ENCODE assay signal across 8 mouse cellular contexts in genomic region chr10:128804271-128805091, GRCm38 (mm10). TPM values are rescaled to one million over a fixed set of nuclear protein-coding genes. Genes with fewer than 3 reads are reported as not detected.
DNase-seq lines count a peak whose midpoint lies in the region; ATAC-seq lines count a peak whose summit lies in the region.

Gene Tmem198b (minus strand): TSS chr10:128804370.

- H3K36me3 ChIP-seq in forebrain, embryonic 11.5 days (ENCODE audit: control insufficient read depth, insufficient read depth, low read length), result no peaks in the 10 kb centered on the region; the same call in 1 of the 2 replicates
- H3K36me3 ChIP-seq in heart, embryonic 15.5 days, result peaks cover 25% of the 10 kb centered on the region; the same call in 1 of the 2 replicates
- H3K36me3 ChIP-seq in liver, embryonic 13.5 days, result peaks cover 21% of the 10 kb centered on the region

- peak within 1 kb of the TSS; percentile 91 for H3K9ac ChIP-seq in forebrain, embryonic 11.5 days (ENCODE audit: low read length)
- peak within 1 kb of the TSS; percentile 85 for H3K9ac ChIP-seq in heart, embryonic 15.5 days
- H3K9ac ChIP-seq in liver, embryonic 13.5 days, result peak within 1 kb of the TSS; percentile 87

- no peaks in the 10 kb centered on the region for H3K27me3 ChIP-seq in forebrain, embryonic 11.5 days (ENCODE audit: control insufficient read depth, insufficient read depth, low read length)
- H3K27me3 ChIP-seq in heart, embryonic 15.5 days, result no peaks in the 10 kb centered on the region
- H3K27me3 ChIP-seq in liver, embryonic 13.5 days, result peaks cover 7% of the 10 kb centered on the region

- H3K4me2 ChIP-seq in forebrain, embryonic 11.5 days (ENCODE audit: low read depth, low read length, severe bottlenecking), result peak within 1 kb of the TSS; percentile 65
- H3K4me2 ChIP-seq in heart, embryonic 15.5 days, result peak within 1 kb of the TSS; percentile 93
- peak within 1 kb of the TSS; percentile 95 for H3K4me2 ChIP-seq in liver, embryonic 13.5 days

- H3K27ac ChIP-seq in forebrain, embryonic 11.5 days (ENCODE audit: low read depth, low read length), result peak within 1 kb of the TSS; percentile 89
- H3K27ac ChIP-seq in heart, embryonic 15.5 days, result peak within 1 kb of the TSS; percentile 99
- peak within 1 kb of the TSS; percentile 90 for H3K27ac ChIP-seq in liver, embryonic 13.5 days

- H3K4me1 ChIP-seq in forebrain, embryonic 11.5 days (replicated peaks; ENCODE audit: control insufficient read depth, insufficient read depth, low read length), result peaks cover 13% of the 10 kb centered on the region; the same call in 1 of the 2 replicates
- peaks cover 49% of the 10 kb centered on the region for H3K4me1 ChIP-seq in heart, embryonic 15.5 days (replicated peaks)
- H3K4me1 ChIP-seq in liver, embryonic 13.5 days (replicated peaks), result peaks cover 58% of the 10 kb centered on the region

- peak; percentile 37 for ATAC-seq in CD4-positive, CD25-positive, alpha-beta regulatory T cell, adult 4 months
- peak; percentile 78 for ATAC-seq in forebrain, embryonic 11.5 days (replicated peaks; ENCODE audit: low FRiP score)
- peak; percentile 50 for ATAC-seq in heart, embryonic 15.5 days (replicated peaks; ENCODE audit: insufficient number of reproducible peaks, insufficient read depth, low FRiP score, low read depth)
- peak; percentile 43 for ATAC-seq in liver, embryonic 13.5 days (ENCODE audit: low read depth)

- H3K4me3 ChIP-seq in forebrain, embryonic 11.5 days (ENCODE audit: low read depth, low read length), result peak within 1 kb of the TSS; percentile 59
- H3K4me3 ChIP-seq in heart, embryonic 15.5 days, result peak within 1 kb of the TSS; percentile 82
- H3K4me3 ChIP-seq in liver, embryonic 13.5 days (replicated peaks), result peak within 1 kb of the TSS; percentile 82

- H3K9me3 ChIP-seq in forebrain, embryonic 11.5 days (ENCODE audit: control insufficient read depth, low read length), result no peaks in the 10 kb centered on the region
- H3K9me3 ChIP-seq in heart, embryonic 15.5 days (replicated peaks), result no peaks in the 10 kb centered on the region
- H3K9me3 ChIP-seq in liver, embryonic 13.5 days (replicated peaks), result no peaks in the 10 kb centered on the region

- under 1% methylated on average over 28 of the region's 28 CpGs for WGBS in forebrain, embryonic 11.5 days
- under 1% methylated on average over 28 of the region's 28 CpGs for WGBS in heart, embryonic 15.5 days
- whole genome bisulfite sequencing in liver, embryonic 13.5 days (ENCODE audit: insufficient replicate concordance), result under 1% methylated on average over 28 of the region's 28 CpGs

- peak; percentile 83 for DNase-seq in brain, adult 2 months (ENCODE audit: low read depth, low spot score)
- peak; percentile 88 for DNase-seq in forebrain, embryonic 11.5 days (ENCODE audit: low spot score)
- peak; percentile 79 for DNase-seq in kidney, postnatal 14 days
- DNase-seq in liver, embryonic 13.5 days, result no peak
- DNase-seq in neural tube, embryonic 10.5 days (ENCODE audit: extremely low spot score, low spot score), result peak; percentile 85
- DNase-seq in telencephalon, adult 2 months (ENCODE audit: low read depth, low spot score), result peak; percentile 64

RNA-seq across cellular contexts. Expression of gene Tmem198b, which starts in this region (rescaled TPM):
- polyA plus RNA-seq in CD4-positive, CD25-positive, alpha-beta regulatory T cell, adult 4 months (2017; shearing (Covaris generic)), result 1 to 10 TPM; 2.9 to 9.2 TPM
- polyA plus RNA-seq in forebrain, embryonic 11.5 days (2014; fragmentation: Nextera tagmentation; extraction: Ambion mirVana), result 22.7 and 24.2 TPM in 2 replicates
- polyA plus RNA-seq in heart, embryonic 15.5 days (2015; fragmentation: Nextera tagmentation; extraction: Ambion mirVana), result 14.9 and 18.8 TPM in 2 replicates
- 2.4 and 3.2 TPM in 2 replicates for polyA plus RNA-seq in liver, embryonic 13.5 days (2015; fragmentation: Nextera tagmentation; extraction: Ambion mirVana)
